Mouse (Mus musculus) liver, postnatal 0 days (tissue): ENCODE data around the gene Lipc.

ENCODE experiments used
- CTCF ChIP-seq: sonication (generic); IDR thresholded peaks from 2 replicates; pipeline ENCODE4 v1.5.1; 2016; ENCODE audit warnings: antibody characterized with exemption, low read depth
- EP300 ChIP-seq: IDR thresholded peaks from 2 replicates; pipeline ENCODE4 v1.6.1; 2016; ENCODE audit warnings: antibody characterized with exemption, low read depth, mild to moderate bottlenecking

DNA sequence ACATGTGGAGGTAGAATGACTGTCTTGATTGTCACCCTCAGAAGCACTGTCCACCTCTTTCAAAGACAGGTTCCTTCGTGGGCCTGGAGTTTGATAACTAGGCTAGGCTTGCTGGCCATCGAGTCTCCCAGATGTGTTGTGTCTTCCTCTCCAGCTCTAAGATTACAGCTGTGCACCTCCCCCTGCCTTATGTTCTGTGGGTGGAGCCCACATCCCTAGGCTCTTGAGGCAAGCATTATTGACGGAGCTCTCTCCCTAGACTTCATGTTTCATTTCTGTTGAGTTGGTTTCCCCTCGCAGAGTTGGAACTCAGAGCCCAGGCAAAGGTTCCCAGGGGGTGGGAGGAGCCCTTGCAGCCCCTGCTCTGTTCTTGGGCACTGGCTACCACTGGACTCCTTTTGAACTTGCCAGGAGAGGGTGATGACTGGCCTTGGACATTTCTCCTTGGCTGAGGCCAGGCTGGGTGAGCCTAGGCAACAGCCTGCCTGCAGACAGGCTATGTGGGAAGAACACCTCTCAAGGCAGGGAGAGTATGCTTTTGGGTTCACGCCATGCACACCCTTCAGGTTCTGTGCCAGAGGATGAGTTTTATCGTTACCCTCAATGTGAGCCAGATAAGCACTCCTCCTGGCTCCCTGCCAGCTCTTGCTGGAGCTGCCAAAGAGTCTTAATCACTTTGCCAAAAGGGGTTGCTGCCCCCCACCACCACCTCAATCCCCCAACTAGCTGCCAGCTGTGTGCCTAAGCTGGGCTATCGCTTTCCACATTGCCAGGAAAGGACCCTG is 30.1 kb downstream of the Lipc start:
- TF ChIP-seq CTCF = no peak
- peak; percentile 95 for TF ChIP-seq EP300
